Mouse (Mus musculus): Measurements from ENCODE around the gene Gm5431. TPM values are rescaled to one million over a fixed set of nuclear protein-coding genes. Genes with fewer than 3 reads are reported as not detected.
"Not testable (repeated sequence)": the region's sequence is repeated elsewhere in the genome, so short reads cannot be mapped to it uniquely, and the experiment has no call there.

Gm5431 gene
- polyA plus RNA-seq, 2 experiments, result 0.16 to 0.22 TPM

GRCm38 (mm10) chr11:48923818-48924217 lies 21.8 kb upstream of the Gm5431 start:
- not testable (repeated sequence) for H3K9ac ChIP-seq (ENCODE audit: low read depth, low read length, severe bottlenecking); H3K4me2 ChIP-seq (replicated peaks; ENCODE audit: low read depth, low read length, severe bottlenecking); H3K9me3 ChIP-seq (ENCODE audit: control insufficient read depth, low read length); H3K27ac ChIP-seq (replicated peaks; ENCODE audit: low read depth, low read length); H3K27me3 ChIP-seq (ENCODE audit: control insufficient read depth, insufficient read depth, low read length); DNase-seq (ENCODE audit: low spot score); H3K4me3 ChIP-seq (replicated peaks; ENCODE audit: low read length); H3K36me3 ChIP-seq (ENCODE audit: control insufficient read depth, insufficient read depth, low read length); H3K4me1 ChIP-seq (ENCODE audit: control insufficient read depth, insufficient read depth, low read length); ATAC-seq (ENCODE audit: low FRiP score, low read depth)
- WGBS, result 81% methylated on average over 4 of the region's 5 CpGs

DNA sequence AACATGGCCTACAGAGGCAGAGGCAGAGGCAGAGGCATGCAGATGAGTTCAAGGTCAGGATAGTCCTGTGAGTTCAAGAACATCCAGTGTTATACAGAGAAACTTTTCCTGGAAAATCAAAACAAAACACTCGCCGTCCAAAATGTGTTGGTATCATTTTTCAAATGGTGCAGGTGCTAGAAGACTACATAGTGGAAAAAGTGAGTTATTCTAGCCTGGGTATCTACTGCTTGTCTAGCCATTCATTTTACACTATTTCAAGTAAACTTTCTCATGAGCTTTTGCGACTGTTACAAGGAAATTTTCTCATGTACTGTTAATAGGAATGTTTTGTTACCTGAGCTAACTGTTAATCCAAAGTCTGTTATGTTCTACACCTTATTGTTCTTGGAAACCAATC lies 16.4 kb upstream of the Gm5431 start:
- no peak for TF ChIP-seq POLR2A (IDR thresholded peaks at IDR 0.05; ENCODE audit: borderline replicate concordance, extremely low read depth, insufficient read depth, insufficient read length)
- no peaks in the 10 kb centered on the region for H3K27me3 ChIP-seq (ENCODE audit: control insufficient read depth, insufficient read depth, low read length)
- H3K4me3 ChIP-seq (replicated peaks; ENCODE audit: low read length), result no peak overlapping the region
- no peaks in the 10 kb centered on the region for H3K36me3 ChIP-seq (ENCODE audit: control insufficient read depth, insufficient read depth, low read length)
- no peak overlapping the region for H3K4me2 ChIP-seq (replicated peaks; ENCODE audit: low read depth, low read length, severe bottlenecking)
- WGBS, result 85% methylated on average over 3 of the region's 3 CpGs
- no peak overlapping the region for H3K27ac ChIP-seq (replicated peaks; ENCODE audit: low read depth, low read length)
- DNase-seq (ENCODE audit: low spot score) (no peak), ATAC-seq (ENCODE audit: low FRiP score, low read depth) (no peak)
- H3K9me3 ChIP-seq (ENCODE audit: control insufficient read depth, low read length), result no peaks in the 10 kb centered on the region
- no peak overlapping the region for H3K9ac ChIP-seq (ENCODE audit: low read depth, low read length, severe bottlenecking)
- no peaks in the 10 kb centered on the region for H3K4me1 ChIP-seq (ENCODE audit: control insufficient read depth, insufficient read depth, low read length)

DNA sequence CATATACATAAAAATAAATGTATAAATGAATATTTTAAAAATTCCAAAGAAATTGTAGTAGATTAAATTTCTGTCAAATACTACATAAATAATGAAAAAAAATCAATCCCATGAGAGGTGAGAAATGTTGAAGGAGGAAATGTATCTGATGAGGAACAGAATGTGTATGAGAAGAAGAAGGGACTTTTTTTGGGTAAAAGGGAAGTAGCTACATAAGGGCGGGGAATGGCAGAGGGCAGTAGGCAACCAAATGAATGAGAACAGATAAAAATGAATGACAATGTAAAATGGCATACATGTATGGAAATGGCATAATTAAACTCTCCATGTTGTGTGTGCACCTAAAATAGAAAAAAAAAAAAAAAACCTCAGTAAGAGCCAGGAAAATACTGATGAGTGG lies 11.6 kb upstream of the Gm5431 start:
- DNase-seq (ENCODE audit: low spot score), result no peak
- Histone ChIP-seq H3K9ac (ENCODE audit: low read depth, low read length, severe bottlenecking) (no peak overlapping the region), H3K4me2 (replicated peaks; ENCODE audit: low read depth, low read length, severe bottlenecking) (no peak overlapping the region), H3K4me1 (ENCODE audit: control insufficient read depth, insufficient read depth, low read length) (no peaks in the 10 kb centered on the region), H3K27me3 (ENCODE audit: control insufficient read depth, insufficient read depth, low read length) (no peaks in the 10 kb centered on the region), H3K4me3 (replicated peaks; ENCODE audit: low read length) (no peak overlapping the region), H3K9me3 (ENCODE audit: control insufficient read depth, low read length) (no peaks in the 10 kb centered on the region), H3K36me3 (ENCODE audit: control insufficient read depth, insufficient read depth, low read length) (no peaks in the 10 kb centered on the region), H3K27ac (replicated peaks; ENCODE audit: low read depth, low read length) (no peak overlapping the region)
- TF ChIP-seq POLR2A (IDR thresholded peaks at IDR 0.05; ENCODE audit: borderline replicate concordance, extremely low read depth, insufficient read depth, insufficient read length), result no peak
- WGBS, result 91% methylated on average over 1 of the region's 1 CpGs
- ATAC-seq (ENCODE audit: low FRiP score, low read depth), result no peak

DNA sequence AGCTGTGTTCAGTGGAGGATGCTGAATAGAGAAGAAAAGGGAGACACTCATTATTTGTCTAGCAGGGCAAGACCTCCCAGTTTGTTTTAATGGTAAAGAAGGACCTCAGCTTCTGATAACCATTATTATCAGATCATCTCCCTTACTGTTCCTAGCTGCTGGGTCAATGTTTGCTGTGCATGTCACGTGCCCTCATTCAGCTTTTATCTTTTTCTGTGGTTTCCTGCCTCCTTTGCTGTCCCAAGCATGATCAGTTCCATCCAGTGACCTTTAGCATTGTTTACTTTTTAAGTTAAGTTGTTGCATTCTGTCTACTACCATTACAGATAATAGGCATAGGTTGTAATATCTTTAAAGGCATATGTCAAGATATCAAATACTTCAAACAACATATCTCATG lies 6.4 kb upstream of the Gm5431 start:
- no peak for TF ChIP-seq POLR2A (IDR thresholded peaks at IDR 0.05; ENCODE audit: borderline replicate concordance, extremely low read depth, insufficient read depth, insufficient read length)
- Histone ChIP-seq H3K9me3 (ENCODE audit: control insufficient read depth, low read length) (no peaks in the 10 kb centered on the region), H3K4me2 (replicated peaks; ENCODE audit: low read depth, low read length, severe bottlenecking) (no peak overlapping the region), H3K27ac (replicated peaks; ENCODE audit: low read depth, low read length) (no peak overlapping the region), H3K4me1 (ENCODE audit: control insufficient read depth, insufficient read depth, low read length) (no peaks in the 10 kb centered on the region), H3K27me3 (ENCODE audit: control insufficient read depth, insufficient read depth, low read length) (no peaks in the 10 kb centered on the region), H3K4me3 (replicated peaks; ENCODE audit: low read length) (no peak overlapping the region), H3K36me3 (ENCODE audit: control insufficient read depth, insufficient read depth, low read length) (no peaks in the 10 kb centered on the region), H3K9ac (ENCODE audit: low read depth, low read length, severe bottlenecking) (no peak overlapping the region)
- 79% methylated on average over 1 of the region's 1 CpGs for WGBS
- DNase-seq (ENCODE audit: low spot score) (no peak), ATAC-seq (ENCODE audit: low FRiP score, low read depth) (no peak)

- not testable (repeated sequence) for H3K27me3 ChIP-seq (ENCODE audit: control insufficient read depth, insufficient read depth, low read length); ATAC-seq (ENCODE audit: low FRiP score, low read depth)
- WGBS, result 82% methylated on average over 1 of the region's 1 CpGs
Measured at GRCm38 (mm10) chr11:48901567-48901930, 465 bp downstream of the Gm5431 start.

DNA sequence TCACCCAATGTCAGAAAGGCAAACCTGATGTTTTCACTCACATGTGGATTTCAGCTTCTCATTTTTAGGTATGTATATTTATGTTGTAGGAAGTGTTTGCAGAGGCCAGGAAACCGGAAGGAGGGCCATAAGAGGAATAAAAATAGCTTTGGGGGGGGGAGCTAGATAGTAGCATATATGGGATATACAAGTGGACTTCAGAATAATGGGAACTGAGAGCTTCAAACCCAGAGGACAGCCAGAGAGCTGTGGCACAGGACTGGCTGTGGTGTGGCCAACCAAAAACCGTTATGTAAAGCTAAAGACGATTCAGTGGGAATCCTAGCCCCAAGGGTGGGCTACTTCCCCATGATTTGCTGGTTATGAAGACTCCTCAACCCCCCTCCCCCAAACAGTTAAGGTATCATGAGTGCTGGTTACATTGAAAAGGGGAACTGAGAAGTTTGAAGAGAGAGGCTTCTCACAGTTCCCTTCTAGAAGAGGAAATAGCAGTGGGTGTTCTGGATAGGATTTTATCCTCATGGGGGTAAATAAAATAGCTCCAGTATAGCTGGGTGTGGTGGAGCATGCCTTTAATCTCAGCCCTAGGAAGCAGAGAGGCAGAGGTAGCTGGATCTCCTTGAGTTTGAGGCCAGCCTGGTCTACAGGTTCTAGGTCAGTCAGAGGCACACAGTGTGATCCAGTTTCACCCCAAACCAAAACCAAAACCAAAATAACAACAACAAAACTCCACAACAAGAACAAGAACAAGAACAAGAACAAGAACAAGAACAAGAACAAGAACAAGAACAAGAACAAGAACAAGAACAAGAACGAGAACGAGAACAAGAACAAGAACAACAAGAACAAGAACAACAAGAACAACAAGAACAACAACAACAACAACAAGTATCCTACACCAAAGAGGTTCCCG lies 1.1 kb downstream of the Gm5431 start:
- DNase-seq (ENCODE audit: low spot score); ATAC-seq (ENCODE audit: low FRiP score, low read depth); H3K4me1 ChIP-seq (ENCODE audit: control insufficient read depth, insufficient read depth, low read length): not testable (repeated sequence)

More at GRCm38 (mm10) chr11:48901567-48901930, 465 bp downstream of the Gm5431 start:
- not testable (repeated sequence) for H3K9me3 ChIP-seq (ENCODE audit: control insufficient read depth, low read length); H3K4me1 ChIP-seq (ENCODE audit: control insufficient read depth, insufficient read depth, low read length); H3K4me2 ChIP-seq (replicated peaks; ENCODE audit: low read depth, low read length, severe bottlenecking); H3K4me3 ChIP-seq (replicated peaks; ENCODE audit: low read length); DNase-seq (ENCODE audit: low spot score); H3K36me3 ChIP-seq (ENCODE audit: control insufficient read depth, insufficient read depth, low read length); H3K9ac ChIP-seq (ENCODE audit: low read depth, low read length, severe bottlenecking); H3K27ac ChIP-seq (replicated peaks; ENCODE audit: low read depth, low read length)

More for the DNA sequence above, 1.1 kb downstream of the Gm5431 start:
- not testable (repeated sequence) for H3K9ac ChIP-seq (ENCODE audit: low read depth, low read length, severe bottlenecking); H3K27me3 ChIP-seq (ENCODE audit: control insufficient read depth, insufficient read depth, low read length); H3K4me2 ChIP-seq (replicated peaks; ENCODE audit: low read depth, low read length, severe bottlenecking); H3K9me3 ChIP-seq (ENCODE audit: control insufficient read depth, low read length); H3K27ac ChIP-seq (replicated peaks; ENCODE audit: low read depth, low read length); H3K36me3 ChIP-seq (ENCODE audit: control insufficient read depth, insufficient read depth, low read length); H3K4me3 ChIP-seq (replicated peaks; ENCODE audit: low read length)
- 78% methylated on average over 6 of the region's 6 CpGs for WGBS

Measured in limb, embryonic 14.5 days (tissue).